Mouse (Mus musculus) midbrain, embryonic 12.5 days (tissue): ENCODE results near the gene Ada. TPM values are rescaled to one million over a fixed set of nuclear protein-coding genes. Genes with fewer than 3 reads are reported as not detected.
"Not testable (repeated sequence)": the region's sequence is repeated elsewhere in the genome, so short reads cannot be mapped to it uniquely, and the experiment has no call there.

Source experiments
- ATAC-seq: fragments of 200-750 bp; cut with Nextera tagmentation; 2 replicates; pipeline ENCODE4 v1.8.0; 2017; ENCODE audit warnings: low read depth, moderate TSS enrichment, moderate library complexity; ENCODE audit not compliant: low FRiP score
- H3K27ac ChIP-seq: fragments of 300-500 bp; sonication (generic); replicated peaks from 2 replicates; pipeline ENCODE4 v1.5.1; 2016; ENCODE audit warnings: mild to moderate bottlenecking
- H3K27me3 ChIP-seq: fragments of 300-500 bp; sonication (generic); 2 replicates; pipeline ENCODE4 v1.6.1; 2016; ENCODE audit warnings: mild to moderate bottlenecking
- H3K36me3 ChIP-seq: fragments of 300-500 bp; sonication (generic); 2 replicates; pipeline ENCODE4 v1.6.1; 2016
- H3K4me1 ChIP-seq: fragments of 300-500 bp; sonication (generic); 2 replicates; pipeline ENCODE4 v1.6.1; 2016
- H3K4me2 ChIP-seq: fragments of 300-500 bp; sonication (generic); replicated peaks from 2 replicates; pipeline ENCODE4 v1.6.1; 2016; ENCODE audit warnings: mild to moderate bottlenecking, moderate library complexity
- H3K4me3 ChIP-seq: fragments of 300-500 bp; sonication (generic); 2 replicates; pipeline ENCODE4 v1.5.1; 2016; ENCODE audit warnings: mild to moderate bottlenecking
- H3K9ac ChIP-seq: fragments of 300-500 bp; sonication (generic); replicated peaks from 2 replicates; pipeline ENCODE4 v1.6.1; 2016; ENCODE audit warnings: mild to moderate bottlenecking, moderate library complexity
- H3K9me3 ChIP-seq: fragments of 300-500 bp; sonication (generic); 2 replicates; pipeline ENCODE4 v1.6.1; 2016; ENCODE audit warnings: mild to moderate bottlenecking
- WGBS: fragments of 180-500 bp; shearing (Covaris S2); methylation state at CpG from one replicate; pipeline ENCODE4 v1.1.7; 2016; 5-methylcytosine and 5-hydroxymethylcytosine counted together
- polyA plus RNA-seq: library from polyadenylated mRNA; unstranded; fragments of >200 nt; fragmentation: Nextera tagmentation; extraction: Ambion mirVana; gene quantifications from 2 replicates; pipeline ENCODE4 v1.2.1, GENCODE M21; 2016

Ada gene
- polyA plus RNA-seq, 1 experiment from 2014 or later, result 5.2 TPM

GRCm38 (mm10) chr2:163691846-163692605 lies 58.0 kb downstream of the Ada start:
- no peak for ATAC-seq
- WGBS, result 93% methylated on average over 6 of the region's 6 CpGs

GRCm38 (mm10) chr2:163690409-163691304 lies 59.4 kb downstream of the Ada start:
- Histone ChIP-seq H3K9me3 (no peaks in the 10 kb centered on the region), H3K36me3 (no peaks in the 10 kb centered on the region), H3K4me2 (no peak overlapping the region), H3K4me1 (peaks cover 27% of the 10 kb centered on the region), H3K27ac (peak overlapping the region; percentile 60), H3K9ac (0 out of 2 replicates have a peak overlapping the region, but pooled peaks have one; percentile 31), H3K27me3 (no peaks in the 10 kb centered on the region), H3K4me3 (no peak overlapping the region)
- peak; percentile 65 for ATAC-seq
- 57% methylated on average over 8 of the region's 8 CpGs for WGBS

More at GRCm38 (mm10) chr2:163691846-163692605, 58.0 kb downstream of the Ada start:
- H3K9me3 ChIP-seq, result no peaks in the 10 kb centered on the region
- H3K36me3 ChIP-seq, result no peaks in the 10 kb centered on the region
- no peak overlapping the region for H3K4me2 ChIP-seq
- H3K9ac ChIP-seq, result no peak overlapping the region
- no peak overlapping the region for H3K4me3 ChIP-seq
- no peaks in the 10 kb centered on the region for H3K27me3 ChIP-seq
- H3K4me1 ChIP-seq, result peaks cover 40% of the 10 kb centered on the region
- no peak overlapping the region for H3K27ac ChIP-seq

DNA sequence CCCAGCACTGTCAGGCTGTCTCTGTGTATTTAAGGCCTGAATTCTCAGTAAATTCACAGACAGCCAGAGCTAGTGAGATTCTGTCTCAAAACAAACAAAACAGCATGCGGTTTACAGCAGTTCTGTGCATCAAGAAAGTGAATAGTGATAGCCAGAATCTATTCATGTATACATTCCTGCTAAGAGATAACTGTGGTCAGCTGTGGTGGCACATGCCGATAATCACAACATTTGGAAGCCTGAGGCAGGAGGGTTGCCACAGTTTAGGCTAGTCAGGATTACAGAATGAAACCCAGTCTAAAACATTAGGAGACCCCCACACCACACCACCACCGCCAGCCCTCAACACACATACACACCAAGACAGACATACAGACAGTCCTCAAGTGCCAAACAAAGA lies 60.3 kb downstream of the Ada start:
- WGBS, result 83% methylated on average over 3 of the region's 3 CpGs
- H3K27me3 ChIP-seq, result no peaks in the 10 kb centered on the region
- no peak overlapping the region for H3K4me2 ChIP-seq
- H3K36me3 ChIP-seq, result no peaks in the 10 kb centered on the region
- H3K4me3 ChIP-seq, result no peak overlapping the region
- peaks cover 30% of the 10 kb centered on the region for H3K4me1 ChIP-seq
- ATAC-seq, result no peak
- H3K27ac ChIP-seq, result no peak overlapping the region
- no peak overlapping the region for H3K9ac ChIP-seq
- no peaks in the 10 kb centered on the region for H3K9me3 ChIP-seq

DNA sequence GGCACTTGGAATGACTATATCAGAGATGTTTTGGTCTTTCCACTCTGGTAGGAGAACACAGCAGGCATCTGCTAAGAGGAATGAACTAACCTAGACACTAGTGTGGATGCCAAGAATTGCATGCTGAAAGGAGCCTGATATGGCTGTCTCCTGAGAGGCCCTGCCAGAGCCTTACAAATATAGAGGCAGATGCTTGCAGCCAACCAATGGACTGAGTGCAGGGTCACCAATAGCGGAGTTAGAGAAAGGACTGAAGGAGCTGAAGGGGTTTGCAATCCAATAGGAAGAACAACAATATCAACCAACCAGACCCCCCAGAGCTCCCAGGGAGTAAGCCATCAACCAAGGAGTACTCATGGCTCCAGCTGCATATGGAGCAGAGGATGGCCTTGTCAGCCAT lies 61.7 kb downstream of the Ada start:
- H3K9me3 ChIP-seq, H3K4me2 ChIP-seq, H3K9ac ChIP-seq, H3K27me3 ChIP-seq, ATAC-seq, H3K36me3 ChIP-seq, H3K27ac ChIP-seq, H3K4me3 ChIP-seq: not testable (repeated sequence)
- peaks cover 29% of the 10 kb centered on the region for H3K4me1 ChIP-seq
- 92% methylated on average over 1 of the region's 1 CpGs for WGBS

DNA sequence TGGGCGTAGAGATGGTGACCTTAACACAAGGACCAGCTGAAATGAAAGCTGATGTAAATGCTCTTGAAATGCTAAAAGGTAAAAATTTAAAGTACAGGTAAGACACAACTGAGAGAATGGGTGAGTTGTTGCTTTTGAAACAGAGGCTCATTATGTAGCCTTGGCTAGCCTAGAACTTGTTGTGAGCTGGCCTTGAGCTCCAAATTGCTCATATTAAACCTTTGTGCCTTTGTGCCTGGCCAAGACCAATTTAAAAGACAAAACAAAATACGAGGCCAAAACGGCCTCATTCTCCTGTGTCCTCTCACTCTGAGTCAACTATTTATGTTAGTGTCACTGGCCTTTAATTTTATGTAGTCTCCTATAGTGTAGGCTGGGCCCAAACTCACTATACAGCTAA lies 63.2 kb downstream of the Ada start:
- Histone ChIP-seq H3K9ac (no peak overlapping the region), H3K36me3 (no peaks in the 10 kb centered on the region), H3K9me3 (no peaks in the 10 kb centered on the region), H3K27ac (no peak overlapping the region), H3K27me3 (no peaks in the 10 kb centered on the region), H3K4me2 (no peak overlapping the region), H3K4me3 (no peak overlapping the region), H3K4me1 (peaks cover 27% of the 10 kb centered on the region)
- WGBS, result 89% methylated on average over 3 of the region's 3 CpGs
- no peak for ATAC-seq

DNA sequence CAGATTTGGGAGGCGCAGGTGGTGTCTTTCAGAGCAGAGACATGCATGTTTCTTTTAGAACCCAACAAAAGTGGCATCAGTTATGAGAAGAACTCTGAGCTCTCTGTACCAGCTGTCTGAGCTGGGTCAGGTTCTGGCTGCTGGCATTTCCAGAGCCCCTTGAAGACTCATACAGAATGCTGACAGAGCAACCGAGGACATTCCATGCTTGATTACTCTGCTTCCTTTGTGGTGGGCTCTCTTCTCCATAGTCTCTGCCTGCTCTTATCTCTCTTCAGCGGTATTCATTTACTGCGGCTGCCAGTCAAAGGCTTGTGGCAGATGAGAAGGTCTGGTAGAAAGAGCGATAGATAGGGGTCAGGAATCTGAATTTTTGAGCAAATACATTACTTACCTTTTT lies 63.8 kb downstream of the Ada start:
- no peaks in the 10 kb centered on the region for H3K9me3 ChIP-seq
- no peak overlapping the region for H3K4me2 ChIP-seq
- H3K27me3 ChIP-seq, result no peaks in the 10 kb centered on the region
- no peak for ATAC-seq
- H3K9ac ChIP-seq, result no peak overlapping the region
- H3K4me1 ChIP-seq, result peaks cover 26% of the 10 kb centered on the region
- H3K36me3 ChIP-seq, result no peaks in the 10 kb centered on the region
- no peak overlapping the region for H3K4me3 ChIP-seq
- 78% methylated on average over 5 of the region's 5 CpGs for WGBS
- no peak overlapping the region for H3K27ac ChIP-seq

DNA sequence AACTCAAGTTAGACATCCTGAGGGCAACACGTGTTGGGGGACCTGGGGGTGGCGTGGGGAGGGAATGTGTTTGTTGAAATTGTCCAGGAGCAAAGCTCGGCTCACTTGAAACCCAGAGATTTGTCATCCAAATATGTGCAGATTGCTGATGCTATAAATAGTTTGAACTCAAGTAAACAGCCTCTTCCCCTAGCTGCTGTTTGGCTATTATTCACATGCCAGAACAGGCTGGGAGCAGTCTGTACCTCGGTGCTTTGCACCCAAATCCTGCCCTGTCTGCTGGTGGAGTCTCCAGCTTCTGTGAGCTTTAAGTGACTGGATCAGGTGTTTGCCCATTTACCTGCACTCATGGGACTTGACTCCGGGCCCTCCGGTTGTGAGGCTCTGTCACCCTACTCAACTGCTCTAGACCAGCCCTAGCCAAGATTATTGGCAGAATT lies 64.3 kb downstream of the Ada start:
- no peak for ATAC-seq
- Histone ChIP-seq H3K27ac (no peak overlapping the region), H3K4me1 (peaks cover 21% of the 10 kb centered on the region), H3K27me3 (no peaks in the 10 kb centered on the region), H3K36me3 (no peaks in the 10 kb centered on the region), H3K4me2 (no peak overlapping the region), H3K9me3 (no peaks in the 10 kb centered on the region), H3K9ac (no peak overlapping the region), H3K4me3 (no peak overlapping the region)
- WGBS, result 78% methylated on average over 6 of the region's 6 CpGs

- no peaks in the 10 kb centered on the region for H3K36me3 ChIP-seq
- H3K27ac ChIP-seq, result no peak overlapping the region; the same call in 1 of the 2 replicates
- H3K4me2 ChIP-seq, result no peak overlapping the region
- H3K27me3 ChIP-seq, result no peaks in the 10 kb centered on the region
- H3K9ac ChIP-seq, result no peak overlapping the region
- H3K4me1 ChIP-seq, result peaks cover 16% of the 10 kb centered on the region
- no peak for ATAC-seq
- H3K9me3 ChIP-seq, result no peaks in the 10 kb centered on the region
- no peak overlapping the region for H3K4me3 ChIP-seq
- 67% methylated on average over 4 of the region's 4 CpGs for WGBS
These were observed 64.8 kb downstream of the Ada start for GRCm38 (mm10) chr2:163685287-163685686.

GRCm38 (mm10) chr2:163682344-163682743 lies 67.7 kb downstream of the Ada start:
- Histone ChIP-seq H3K27ac (no peak overlapping the region), H3K4me2 (no peak overlapping the region), H3K4me1 (peaks cover 3% of the 10 kb centered on the region; the same call in 1 of the 2 replicates), H3K27me3 (no peaks in the 10 kb centered on the region), H3K36me3 (no peaks in the 10 kb centered on the region), H3K9ac (no peak overlapping the region), H3K9me3 (no peaks in the 10 kb centered on the region), H3K4me3 (no peak overlapping the region)
- WGBS, result 92% methylated on average over 2 of the region's 2 CpGs
- no peak for ATAC-seq

DNA sequence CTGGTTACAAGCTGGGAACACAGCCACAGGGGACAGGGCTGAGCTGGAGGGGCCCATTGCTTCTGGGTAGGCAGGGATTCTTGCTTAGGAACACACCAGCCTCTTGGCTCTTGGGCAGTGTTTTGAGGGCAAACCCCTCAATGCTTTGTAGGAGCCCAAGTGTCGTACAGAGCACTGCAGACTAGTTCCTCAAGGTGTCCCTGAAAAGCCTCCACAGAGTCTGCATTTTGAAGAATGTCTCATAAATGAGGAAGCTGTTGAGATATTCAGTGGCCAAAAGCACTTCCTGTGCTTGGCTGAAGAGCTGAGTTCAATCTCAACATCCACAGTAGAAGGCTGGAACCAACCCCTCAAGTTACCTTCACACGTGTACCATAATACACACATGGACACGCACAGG lies 73.3 kb downstream of the Ada start:
- peaks cover 9% of the 10 kb centered on the region; the same call in 1 of the 2 replicates for H3K4me1 ChIP-seq
- H3K36me3 ChIP-seq, result no peaks in the 10 kb centered on the region
- ATAC-seq, result no peak
- H3K4me3 ChIP-seq, result no peak overlapping the region
- H3K4me2 ChIP-seq, result no peak overlapping the region
- WGBS, result 99% methylated on average over 3 of the region's 3 CpGs
- no peaks in the 10 kb centered on the region for H3K27me3 ChIP-seq
- H3K9ac ChIP-seq, result no peak overlapping the region
- no peaks in the 10 kb centered on the region for H3K9me3 ChIP-seq
- H3K27ac ChIP-seq, result no peak overlapping the region
